Mouse (Mus musculus) midbrain, embryonic 14.5 days (tissue): Measurements from ENCODE around the gene Pcdh9. TPM values are rescaled to one million over a fixed set of nuclear protein-coding genes. Genes with fewer than 3 reads are reported as not detected.
A peak's percentile ranks its signal among the peaks of the same experiment; 100 is the strongest.

Source experiments
- ATAC-seq: fragments of 200-750 bp; cut with Nextera tagmentation; 2 replicates; pipeline ENCODE4 v1.8.0; 2017; ENCODE audit warnings: moderate number of reproducible peaks, moderate library complexity; ENCODE audit not compliant: low FRiP score, low TSS enrichment
- DNase-seq: peaks from one replicate; pipeline ENCODE4 v3.0.0-alpha.2; 2015
- H3K27ac ChIP-seq: fragments of 300-500 bp; sonication (generic); replicated peaks from 2 replicates; pipeline ENCODE4 v1.5.1; 2014; ENCODE audit warnings: mild to moderate bottlenecking, low read depth, low read length, moderate library complexity
- H3K27me3 ChIP-seq: fragments of 300-500 bp; sonication (generic); 2 replicates; pipeline ENCODE4 v1.6.1; 2014; ENCODE audit warnings: low read length, control low read depth, mixed read lengths; ENCODE audit not compliant: control insufficient read depth, insufficient read depth
- H3K36me3 ChIP-seq: fragments of 300-500 bp; sonication (generic); 2 replicates; pipeline ENCODE4 v1.6.1; 2014; ENCODE audit warnings: low read length, control low read depth; ENCODE audit not compliant: control insufficient read depth, insufficient read depth
- H3K4me1 ChIP-seq: fragments of 300-500 bp; sonication (generic); 2 replicates; pipeline ENCODE4 v1.6.1; 2014; ENCODE audit warnings: mild to moderate bottlenecking, antibody characterized with exemption, low read length, control low read depth; ENCODE audit not compliant: control insufficient read depth, insufficient read depth
- H3K4me2 ChIP-seq: fragments of 300-500 bp; sonication (generic); 2 replicates; pipeline ENCODE4 v1.6.1; 2014; ENCODE audit warnings: mild to moderate bottlenecking, low read length, moderate library complexity
- H3K4me3 ChIP-seq: fragments of 300-500 bp; sonication (generic); replicated peaks from 2 replicates; pipeline ENCODE4 v1.5.1; 2014; ENCODE audit warnings: low read depth, low read length
- H3K9ac ChIP-seq: fragments of 300-500 bp; sonication (generic); replicated peaks from 2 replicates; pipeline ENCODE4 v1.6.1; 2014; ENCODE audit warnings: mild to moderate bottlenecking, low read length, moderate library complexity
- H3K9me3 ChIP-seq: fragments of 300-500 bp; sonication (generic); 2 replicates; pipeline ENCODE4 v1.6.1; 2016; ENCODE audit warnings: low read length, control low read depth, mixed read lengths; ENCODE audit not compliant: control insufficient read depth
- WGBS: fragments of 180-500 bp; shearing (Covaris S2); extraction: QIAGEN DNeasy Blood & Tissue Kit; methylation state at CpG from one replicate; pipeline ENCODE4 v1.1.7; 2014; 5-methylcytosine and 5-hydroxymethylcytosine counted together
- polyA plus RNA-seq: library from polyadenylated mRNA; unstranded; fragments of >200 nt; fragmentation: Nextera tagmentation; extraction: Ambion mirVana; gene quantifications from 2 replicates; pipeline ENCODE4 v1.2.1, GENCODE M21; 2014

Pcdh9 gene
- polyA plus RNA-seq, 1 experiment from 2014 or later: 131 TPM

GRCm38 (mm10) chr14:93067411-93068336 lies 822.8 kb downstream of the Pcdh9 start:
- no peaks in the 10 kb centered on the region; the same call in 1 of the 2 replicates for H3K9me3 ChIP-seq
- H3K27me3 ChIP-seq: no peaks in the 10 kb centered on the region
- DNase-seq: peak; percentile 65
- H3K36me3 ChIP-seq: no peaks in the 10 kb centered on the region
- 14% methylated on average over 5 of the region's 5 CpGs for WGBS
- H3K4me3 ChIP-seq: no peak overlapping the region
- H3K27ac ChIP-seq: peak overlapping the region; percentile 23
- H3K4me2 ChIP-seq: 0 out of 2 replicates have a peak overlapping the region, but pooled peaks have one; percentile 6
- no peak overlapping the region for H3K9ac ChIP-seq
- ATAC-seq: peak; percentile 74
- peaks cover 15% of the 10 kb centered on the region for H3K4me1 ChIP-seq

DNA sequence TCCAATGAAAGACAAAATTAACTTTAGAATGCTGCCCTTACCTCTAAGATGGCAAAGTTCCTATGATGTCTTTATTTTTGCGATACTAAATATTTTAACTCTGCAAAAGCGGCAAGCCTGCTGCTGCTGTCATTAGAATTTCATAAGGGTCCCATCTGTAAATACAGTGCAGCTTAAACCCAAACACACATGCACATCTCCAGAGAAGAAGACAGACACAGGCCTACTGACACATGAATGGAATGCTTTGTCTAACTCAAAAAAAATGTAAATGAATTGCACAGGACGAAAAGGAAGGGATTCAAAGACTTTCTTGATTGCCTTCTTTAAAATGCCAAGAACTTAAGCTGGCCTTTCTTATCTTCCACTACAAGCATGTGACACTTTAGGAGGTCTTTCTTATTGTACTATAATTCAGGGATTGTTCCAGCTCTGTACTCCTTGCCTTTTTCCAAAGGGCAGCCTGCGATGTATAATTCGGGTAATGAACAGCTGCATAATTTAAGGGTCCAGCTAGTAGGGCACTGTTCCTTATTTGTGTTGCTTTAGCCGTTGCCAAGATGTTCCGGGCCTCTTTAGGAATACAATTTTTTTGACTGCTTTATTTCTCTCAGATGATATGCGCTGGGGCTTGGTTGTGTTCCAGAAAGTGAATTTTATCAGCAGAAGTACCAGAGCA lies 823.6 kb downstream of the Pcdh9 start:
- DNase-seq (no peak), ATAC-seq (peak; percentile 83)
- Histone ChIP-seq H3K27me3 (no peaks in the 10 kb centered on the region), H3K4me3 (no peak overlapping the region), H3K36me3 (no peaks in the 10 kb centered on the region), H3K4me2 (0 out of 2 replicates have a peak overlapping the region, but pooled peaks have one; percentile 6), H3K9me3 (no peaks in the 10 kb centered on the region; the same call in 1 of the 2 replicates), H3K4me1 (peaks cover 15% of the 10 kb centered on the region), H3K9ac (no peak overlapping the region), H3K27ac (peak overlapping the region; percentile 23)
- 10% methylated on average over 8 of the region's 8 CpGs for whole genome bisulfite sequencing

DNA sequence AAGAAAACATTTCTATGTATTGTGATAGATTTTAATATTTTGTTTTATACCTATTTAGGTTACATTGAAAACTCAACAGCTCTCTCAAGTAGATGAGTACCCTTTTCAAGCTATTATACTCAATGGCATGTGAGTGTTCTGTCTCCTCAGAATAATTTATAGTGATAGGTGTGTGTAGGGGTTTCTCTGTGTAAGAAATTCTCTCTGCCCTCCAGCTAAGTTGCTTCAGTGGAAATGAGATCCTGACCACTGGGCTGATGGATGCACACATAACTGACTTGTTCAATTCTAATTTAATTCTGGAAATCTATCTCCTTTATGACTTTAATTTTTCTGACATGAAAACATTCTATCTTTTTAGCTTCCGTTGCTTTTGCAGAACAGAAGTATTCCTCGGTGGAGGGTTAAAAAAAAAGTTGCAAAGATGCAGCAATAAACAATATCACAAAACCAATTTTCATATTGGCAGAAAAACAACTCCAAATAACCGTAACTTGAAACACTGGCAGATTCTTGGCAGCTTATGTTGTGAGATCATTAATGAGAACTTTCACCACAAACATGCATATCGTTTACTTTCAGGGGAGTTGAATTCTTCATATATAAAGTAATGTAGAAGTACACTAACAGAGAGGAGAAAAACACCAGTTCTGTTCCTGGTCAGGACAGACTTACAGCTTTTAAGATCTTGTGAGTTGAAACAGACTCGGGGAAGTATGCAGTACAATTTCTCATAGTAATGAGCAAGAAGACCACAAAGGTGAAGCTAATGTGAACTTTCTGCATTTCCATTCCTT lies 828.5 kb downstream of the Pcdh9 start:
- H3K27me3 ChIP-seq: no peaks in the 10 kb centered on the region
- H3K36me3 ChIP-seq: no peaks in the 10 kb centered on the region
- H3K9ac ChIP-seq: no peak overlapping the region
- no peak overlapping the region for H3K4me2 ChIP-seq
- no peak for ATAC-seq
- DNase-seq: no peak
- no peak overlapping the region for H3K4me3 ChIP-seq
- no peak overlapping the region for H3K27ac ChIP-seq
- H3K4me1 ChIP-seq: 0 out of 2 replicates have a peak, but pooled peaks cover 1% of the 10 kb centered on the region
- 68% methylated on average over 5 of the region's 5 CpGs for WGBS
- H3K9me3 ChIP-seq: no peaks in the 10 kb centered on the region

DNA sequence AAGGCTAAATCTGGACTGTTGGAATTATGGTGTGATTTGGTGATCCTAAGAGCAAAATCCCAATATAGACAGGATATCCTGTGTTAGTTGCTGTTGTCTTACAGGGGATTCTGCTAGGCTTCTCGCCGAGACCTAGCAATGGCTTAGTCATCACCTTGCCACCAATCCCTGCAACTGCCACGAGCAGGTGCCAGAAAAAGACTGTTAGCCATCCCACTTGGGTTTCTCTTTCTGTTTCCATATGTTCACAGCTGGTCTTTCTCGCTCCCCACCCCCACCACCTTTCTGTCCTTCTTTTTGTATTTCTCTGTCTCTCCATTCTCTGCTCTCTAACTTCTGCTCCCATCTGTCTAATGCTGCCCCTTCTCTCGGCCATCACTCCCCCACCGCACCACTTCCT lies 831.7 kb downstream of the Pcdh9 start:
- Histone ChIP-seq H3K4me2 (no peak overlapping the region), H3K9me3 (no peaks in the 10 kb centered on the region), H3K4me1 (no peaks in the 10 kb centered on the region), H3K27ac (no peak overlapping the region), H3K4me3 (no peak overlapping the region), H3K27me3 (no peaks in the 10 kb centered on the region), H3K9ac (no peak overlapping the region), H3K36me3 (no peaks in the 10 kb centered on the region)
- no peak for ATAC-seq
- WGBS: 94% methylated on average over 6 of the region's 6 CpGs
- no peak for DNase-seq

- Histone ChIP-seq H3K4me1 (no peaks in the 10 kb centered on the region), H3K9ac (no peak overlapping the region), H3K27me3 (no peaks in the 10 kb centered on the region), H3K9me3 (no peaks in the 10 kb centered on the region), H3K36me3 (no peaks in the 10 kb centered on the region), H3K4me2 (no peak overlapping the region), H3K27ac (no peak overlapping the region), H3K4me3 (no peak overlapping the region)
- no peak for ATAC-seq
- WGBS: 90% methylated on average over 3 of the region's 3 CpGs
- DNase-seq: no peak
These were observed 834.5 kb downstream of the Pcdh9 start for GRCm38 (mm10) chr14:93055997-93056396.

- ATAC-seq (no peak), DNase-seq (no peak)
- Histone ChIP-seq H3K36me3 (no peaks in the 10 kb centered on the region), H3K4me1 (no peaks in the 10 kb centered on the region), H3K4me3 (no peak overlapping the region), H3K4me2 (no peak overlapping the region), H3K9ac (no peak overlapping the region), H3K9me3 (no peaks in the 10 kb centered on the region), H3K27ac (no peak overlapping the region), H3K27me3 (no peaks in the 10 kb centered on the region)
- 79% methylated on average over 6 of the region's 6 CpGs for WGBS
These were observed 849.9 kb downstream of the Pcdh9 start for GRCm38 (mm10) chr14:93040591-93040990.

DNA sequence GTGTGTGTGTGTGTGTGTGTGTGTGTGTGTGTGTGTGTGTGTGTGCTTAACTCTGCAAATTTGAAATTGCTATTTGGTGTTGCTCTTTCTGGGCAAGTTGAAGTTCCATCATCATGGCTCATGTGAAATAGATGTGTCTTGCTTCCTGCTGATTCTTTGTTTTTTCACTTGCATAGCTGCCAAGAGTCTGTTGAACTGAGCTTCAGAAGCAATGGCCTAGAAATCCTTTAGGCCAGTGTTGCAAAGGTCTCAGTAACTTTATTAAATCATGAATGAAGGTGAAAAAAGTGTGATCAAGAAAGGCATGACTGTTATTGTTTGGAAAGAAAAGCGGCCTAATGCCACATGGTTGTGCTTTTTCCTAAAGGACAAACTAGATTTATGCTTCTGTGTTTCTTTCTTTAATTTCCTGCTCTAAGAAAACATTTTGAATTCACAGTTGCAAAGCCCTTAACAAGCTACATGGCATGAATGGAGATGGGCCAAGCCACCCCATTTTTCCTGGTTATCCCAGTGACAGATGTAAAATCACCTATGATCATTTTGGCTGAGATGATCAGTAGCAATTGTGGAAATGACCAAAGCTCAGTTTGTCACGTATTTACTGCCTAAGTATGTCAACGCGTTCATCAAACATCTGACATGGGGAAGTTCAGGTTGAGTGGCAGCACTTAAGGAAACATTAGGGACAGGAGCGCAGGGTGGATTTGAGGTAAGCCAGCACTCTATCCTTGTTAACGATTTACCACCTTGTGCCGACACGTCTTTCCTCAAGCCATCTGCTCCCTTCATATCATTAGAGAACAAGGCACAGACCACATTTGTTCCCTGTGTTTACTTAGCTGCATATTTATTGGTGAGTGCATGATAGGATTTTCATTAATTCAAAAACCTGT lies 850.9 kb downstream of the Pcdh9 start:
- H3K27ac ChIP-seq: no peak overlapping the region
- ATAC-seq: no peak; the same call in 1 of the 2 replicates

More for the DNA sequence above, 850.9 kb downstream of the Pcdh9 start:
- no peaks in the 10 kb centered on the region for H3K27me3 ChIP-seq
- H3K4me2 ChIP-seq: no peak overlapping the region
- no peaks in the 10 kb centered on the region for H3K9me3 ChIP-seq
- H3K4me1 ChIP-seq: no peaks in the 10 kb centered on the region
- no peak overlapping the region for H3K9ac ChIP-seq
- H3K36me3 ChIP-seq: no peaks in the 10 kb centered on the region
- WGBS: 67% methylated on average over 8 of the region's 8 CpGs
- DNase-seq: no peak
- H3K4me3 ChIP-seq: no peak overlapping the region
